Mouse (Mus musculus) neural tube, embryonic 15.5 days (tissue): ENCODE data around the gene Gpr18. TPM values are rescaled to one million over a fixed set of nuclear protein-coding genes. Genes with fewer than 3 reads are reported as not detected.
A peak's percentile ranks its signal among the peaks of the same experiment; 100 is the strongest.
"Not testable (repeated sequence)": the region's sequence is repeated elsewhere in the genome, so short reads cannot be mapped to it uniquely, and the experiment has no call there.

ENCODE experiments used
- ATAC-seq: fragments of 200-750 bp; cut with Nextera tagmentation; 2 replicates; pipeline ENCODE4 v1.8.0; 2017; ENCODE audit warnings: mild to moderate bottlenecking, moderate TSS enrichment, moderate library complexity; ENCODE audit not compliant: low FRiP score
- H3K27ac ChIP-seq: fragments of 300-500 bp; sonication (generic); replicated peaks from 2 replicates; pipeline ENCODE4 v1.5.1; 2015; ENCODE audit warnings: mild to moderate bottlenecking, inconsistent platforms
- H3K27me3 ChIP-seq: fragments of 300-500 bp; sonication (generic); replicated peaks from 2 replicates; pipeline ENCODE4 v1.6.1; 2015; ENCODE audit warnings: inconsistent platforms
- H3K36me3 ChIP-seq: fragments of 300-500 bp; sonication (generic); 2 replicates; pipeline ENCODE4 v1.6.1; 2015; ENCODE audit warnings: inconsistent platforms
- H3K4me1 ChIP-seq: fragments of 300-500 bp; sonication (generic); 2 replicates; pipeline ENCODE4 v1.6.1; 2015; ENCODE audit warnings: inconsistent platforms
- H3K4me2 ChIP-seq: fragments of 300-500 bp; sonication (generic); 2 replicates; pipeline ENCODE4 v1.6.1; 2015; ENCODE audit warnings: inconsistent platforms, mild to moderate bottlenecking, moderate library complexity
- H3K4me3 ChIP-seq: fragments of 300-500 bp; sonication (generic); replicated peaks from 2 replicates; pipeline ENCODE4 v1.5.1; 2015; ENCODE audit warnings: mild to moderate bottlenecking, inconsistent platforms
- H3K9ac ChIP-seq: fragments of 300-500 bp; sonication (generic); replicated peaks from 2 replicates; pipeline ENCODE4 v1.6.1; 2015; ENCODE audit warnings: mild to moderate bottlenecking, inconsistent platforms
- H3K9me3 ChIP-seq: fragments of 300-500 bp; sonication (generic); replicated peaks from 2 replicates; pipeline ENCODE4 v1.6.1; 2016; ENCODE audit warnings: inconsistent platforms
- WGBS: fragments of 180-500 bp; shearing (Covaris S2); methylation state at CpG from one replicate; pipeline ENCODE4 v1.1.7; 2015; ENCODE audit warnings: mixed read lengths; 5-methylcytosine and 5-hydroxymethylcytosine counted together
- polyA plus RNA-seq: library from polyadenylated mRNA; unstranded; fragments of >200 nt; fragmentation: Nextera tagmentation; extraction: Ambion mirVana; gene quantifications from 2 replicates; pipeline ENCODE4 v1.2.1, GENCODE M21; 2015

Gene Gpr18
- polyA plus RNA-seq, 1 experiment from 2014 or later: not detected

DNA sequence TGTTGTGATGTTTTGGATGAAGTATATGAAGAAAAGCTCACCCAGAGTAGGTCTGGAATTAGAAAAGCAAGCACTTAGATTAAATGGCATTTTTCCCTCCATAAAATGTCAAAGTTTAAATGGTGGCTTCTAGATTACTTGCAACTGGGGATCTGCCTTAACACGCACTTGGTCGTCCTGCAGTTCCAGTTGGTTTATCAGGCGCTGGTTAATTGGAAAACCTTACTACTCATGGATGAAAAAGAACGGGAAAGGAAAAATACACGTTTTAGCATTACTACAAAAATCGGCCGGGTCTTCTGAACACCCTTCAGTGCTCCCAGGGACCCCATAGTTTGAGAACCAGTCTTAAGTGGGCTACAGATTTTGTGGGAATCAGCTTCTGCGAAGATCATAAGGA lies 37.9 kb downstream of the Gpr18 start:
- H3K4me1 ChIP-seq: peaks cover 25% of the 10 kb centered on the region
- H3K4me2 ChIP-seq: peak overlapping the region; percentile 65
- peak overlapping the region; percentile 65 for H3K4me3 ChIP-seq
- no peak for ATAC-seq
- H3K27ac ChIP-seq: peak overlapping the region; percentile 88
- 29% methylated on average over 8 of the region's 8 CpGs for WGBS
- peak overlapping the region; percentile 55; the same call in 1 of the 2 replicates for H3K9ac ChIP-seq
- no peaks in the 10 kb centered on the region for H3K9me3 ChIP-seq
- H3K36me3 ChIP-seq: no peaks in the 10 kb centered on the region
- 0 out of 2 replicates have a peak, but pooled peaks cover 3% of the 10 kb centered on the region for H3K27me3 ChIP-seq

DNA sequence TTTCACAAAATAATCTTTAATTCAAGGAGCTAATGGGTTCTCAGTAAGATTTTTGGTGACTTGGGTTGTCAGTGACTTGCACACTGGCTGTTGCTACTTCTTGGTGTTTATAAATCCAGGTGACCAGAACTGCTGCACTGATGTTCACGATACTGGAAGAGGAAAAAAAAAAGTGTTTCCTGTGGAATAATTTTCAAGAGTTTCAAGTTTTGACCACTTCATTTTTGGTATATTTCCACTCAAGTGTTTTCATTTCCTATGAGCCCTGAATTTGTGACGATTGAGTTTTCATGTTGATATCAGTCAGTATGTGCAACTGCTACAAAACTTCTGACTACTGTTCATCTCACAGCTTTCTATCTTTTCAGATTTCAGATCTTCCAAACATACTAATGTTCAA lies 38.7 kb downstream of the Gpr18 start:
- Histone ChIP-seq H3K9me3 (no peaks in the 10 kb centered on the region), H3K27me3 (0 out of 2 replicates have a peak, but pooled peaks cover 3% of the 10 kb centered on the region), H3K36me3 (no peaks in the 10 kb centered on the region), H3K4me1 (peaks cover 25% of the 10 kb centered on the region), H3K4me2 (no peak overlapping the region), H3K27ac (no peak overlapping the region), H3K4me3 (no peak overlapping the region), H3K9ac (no peak overlapping the region)
- 93% methylated on average over 2 of the region's 2 CpGs for WGBS
- ATAC-seq: no peak

DNA sequence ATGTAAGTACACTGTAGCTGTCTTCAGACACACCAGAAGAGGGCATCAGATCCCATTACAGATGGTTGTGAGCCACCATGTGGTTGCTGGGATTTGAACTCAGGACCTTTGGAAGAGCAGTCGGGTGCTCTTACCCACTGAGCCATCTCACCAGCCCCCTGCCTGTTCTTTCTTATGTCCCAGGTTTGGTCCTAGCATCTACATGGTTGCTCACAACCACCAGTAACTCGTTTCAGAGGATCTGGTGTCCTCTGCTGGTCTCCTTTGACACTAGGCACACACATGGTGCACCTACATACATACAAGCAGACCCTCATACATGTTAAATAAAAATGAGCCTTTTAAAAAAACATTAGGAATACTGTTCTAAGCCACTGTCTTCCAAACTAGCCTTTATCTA lies 39.4 kb downstream of the Gpr18 start:
- not testable (repeated sequence) for H3K27me3 ChIP-seq, H3K4me3 ChIP-seq
- H3K4me1 ChIP-seq: peaks cover 23% of the 10 kb centered on the region

DNA sequence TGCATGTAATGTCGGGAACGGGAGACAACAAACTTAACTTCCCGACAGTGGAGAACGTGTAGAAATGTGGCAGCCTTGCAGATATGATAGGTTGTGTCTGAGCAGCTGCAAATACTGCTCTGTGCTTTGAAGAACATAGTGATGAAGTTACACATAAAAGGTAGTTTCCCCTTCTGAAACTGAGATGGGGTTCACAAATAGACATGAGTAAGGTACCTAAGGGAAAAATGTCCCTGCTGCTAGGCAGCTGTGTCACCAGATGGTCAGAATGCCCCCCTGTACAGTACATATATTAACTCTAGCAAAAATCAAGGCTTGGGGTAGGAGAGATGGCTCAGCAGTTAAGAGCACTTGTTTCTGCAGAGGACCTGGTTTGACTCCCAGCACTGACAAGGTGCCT lies 41.9 kb downstream of the Gpr18 start:
- WGBS: 87% methylated on average over 4 of the region's 4 CpGs
- H3K36me3 ChIP-seq: no peaks in the 10 kb centered on the region
- no peak overlapping the region for H3K9ac ChIP-seq
- H3K27ac ChIP-seq: no peak overlapping the region
- no peak overlapping the region for H3K4me2 ChIP-seq
- no peaks in the 10 kb centered on the region for H3K9me3 ChIP-seq
- no peak overlapping the region for H3K4me3 ChIP-seq
- H3K4me1 ChIP-seq: peaks cover 4% of the 10 kb centered on the region
- 0 out of 2 replicates have a peak, but pooled peaks cover 3% of the 10 kb centered on the region for H3K27me3 ChIP-seq
- ATAC-seq: no peak

More for the DNA sequence above, 39.4 kb downstream of the Gpr18 start:
- H3K36me3 ChIP-seq, ATAC-seq, H3K9me3 ChIP-seq, H3K4me2 ChIP-seq, H3K27ac ChIP-seq, H3K9ac ChIP-seq: not testable (repeated sequence)
- 72% methylated on average over 2 of the region's 2 CpGs for WGBS

DNA sequence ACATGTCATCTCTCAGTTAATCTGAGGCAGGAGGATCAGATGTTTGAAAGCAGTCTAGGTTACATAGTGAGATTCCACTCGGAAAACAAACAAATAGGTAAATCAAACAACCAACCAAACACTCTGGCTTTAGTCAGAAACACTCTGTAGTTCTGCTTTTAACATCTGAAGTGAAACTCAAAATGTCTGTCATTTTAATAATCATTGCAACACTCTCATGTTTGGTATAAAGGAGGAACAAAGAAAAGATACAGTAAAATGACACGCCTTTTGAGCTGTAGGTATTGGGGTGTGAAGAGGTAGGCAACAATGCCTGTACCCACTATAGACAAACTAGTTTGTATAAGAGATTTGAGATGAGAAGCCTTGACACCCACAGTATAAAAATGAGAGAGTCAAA lies 42.4 kb downstream of the Gpr18 start:
- no peak for ATAC-seq
- no peak overlapping the region for H3K9ac ChIP-seq
- WGBS: 82% methylated on average over 2 of the region's 2 CpGs
- H3K4me3 ChIP-seq: no peak overlapping the region
- no peaks in the 10 kb centered on the region for H3K36me3 ChIP-seq
- no peaks in the 10 kb centered on the region for H3K9me3 ChIP-seq
- no peak overlapping the region for H3K4me2 ChIP-seq
- 0 out of 2 replicates have a peak, but pooled peaks cover 3% of the 10 kb centered on the region for H3K27me3 ChIP-seq
- no peak overlapping the region for H3K27ac ChIP-seq
- H3K4me1 ChIP-seq: peaks cover 4% of the 10 kb centered on the region

DNA sequence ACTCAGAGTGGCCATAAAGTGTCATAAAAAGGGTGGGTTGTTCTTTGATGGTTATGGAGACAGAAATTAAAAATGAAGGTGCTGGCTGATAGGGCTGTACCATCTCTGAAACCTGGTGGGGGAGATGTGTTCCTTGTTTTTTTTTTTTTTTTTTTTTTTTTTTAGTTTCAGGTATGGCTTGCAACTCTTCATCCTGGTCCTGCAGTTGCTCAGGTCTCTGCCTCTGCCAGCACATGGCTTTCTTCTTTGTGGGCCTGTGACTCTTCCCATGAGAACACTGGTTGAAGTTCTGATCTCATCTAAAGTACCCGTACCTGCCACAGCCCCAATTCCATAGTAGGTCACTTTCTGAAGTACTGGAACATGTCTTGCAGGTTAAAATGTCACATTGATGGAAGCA lies 42.8 kb downstream of the Gpr18 start:
- Histone ChIP-seq H3K27me3 (0 out of 2 replicates have a peak, but pooled peaks cover 3% of the 10 kb centered on the region), H3K4me2 (no peak overlapping the region), H3K4me1 (peaks cover 3% of the 10 kb centered on the region), H3K9me3 (no peaks in the 10 kb centered on the region), H3K27ac (no peak overlapping the region), H3K9ac (no peak overlapping the region), H3K36me3 (no peaks in the 10 kb centered on the region), H3K4me3 (no peak overlapping the region)
- 85% methylated on average over 1 of the region's 1 CpGs for WGBS
- ATAC-seq: no peak

DNA sequence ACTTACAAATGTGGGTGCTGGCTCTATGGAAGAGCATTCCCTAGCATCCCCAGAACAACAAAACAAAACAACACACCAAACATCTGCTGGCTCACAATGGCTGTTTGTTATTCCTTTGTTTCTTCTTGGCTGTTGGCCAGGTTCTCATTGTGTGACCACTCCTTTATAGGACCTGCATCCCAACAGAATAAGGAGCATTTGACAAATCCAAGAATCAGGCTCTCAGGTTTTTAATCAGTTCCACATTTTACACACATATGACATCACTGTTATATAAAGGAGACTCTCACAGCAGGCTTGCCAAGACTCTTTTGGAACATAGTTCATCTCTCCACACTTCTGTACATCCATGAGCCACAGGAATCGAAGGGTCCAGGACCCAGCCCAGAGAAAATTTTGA lies 46.5 kb downstream of the Gpr18 start:
- no peak for ATAC-seq
- H3K9ac ChIP-seq: no peak overlapping the region
- 0 out of 2 replicates have a peak, but pooled peaks cover 3% of the 10 kb centered on the region for H3K27me3 ChIP-seq
- no peak overlapping the region for H3K4me2 ChIP-seq
- H3K4me1 ChIP-seq: no peaks in the 10 kb centered on the region
- no peak overlapping the region for H3K27ac ChIP-seq
- H3K9me3 ChIP-seq: no peaks in the 10 kb centered on the region
- no peaks in the 10 kb centered on the region for H3K36me3 ChIP-seq
- 73% methylated on average over 1 of the region's 1 CpGs for WGBS
- no peak overlapping the region for H3K4me3 ChIP-seq

DNA sequence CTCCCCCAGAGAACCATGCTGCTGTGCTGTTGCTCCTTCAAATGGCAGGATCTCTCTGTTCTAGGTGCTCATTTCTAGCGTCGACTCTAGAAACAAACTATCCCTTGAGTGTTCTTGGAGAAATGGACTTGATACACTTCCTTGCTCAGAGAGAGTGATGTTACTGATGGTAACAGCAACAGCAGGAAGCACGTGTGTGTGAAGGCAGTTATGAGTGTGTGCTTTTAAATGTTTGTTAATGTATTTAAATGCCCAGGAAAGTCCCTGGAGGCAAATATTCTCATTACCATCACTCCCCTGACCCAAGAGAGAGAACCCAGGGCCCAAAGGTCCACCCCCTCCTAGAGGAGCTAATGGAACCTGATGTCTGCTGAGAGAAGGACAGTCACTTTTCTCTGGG lies 49.0 kb downstream of the Gpr18 start:
- Histone ChIP-seq H3K4me3 (no peak overlapping the region), H3K27ac (no peak overlapping the region), H3K4me1 (no peaks in the 10 kb centered on the region), H3K36me3 (no peaks in the 10 kb centered on the region), H3K4me2 (no peak overlapping the region), H3K27me3 (no peaks in the 10 kb centered on the region; the same call in 1 of the 2 replicates), H3K9me3 (no peaks in the 10 kb centered on the region), H3K9ac (no peak overlapping the region)
- ATAC-seq: no peak
- WGBS: 73% methylated on average over 3 of the region's 3 CpGs

DNA sequence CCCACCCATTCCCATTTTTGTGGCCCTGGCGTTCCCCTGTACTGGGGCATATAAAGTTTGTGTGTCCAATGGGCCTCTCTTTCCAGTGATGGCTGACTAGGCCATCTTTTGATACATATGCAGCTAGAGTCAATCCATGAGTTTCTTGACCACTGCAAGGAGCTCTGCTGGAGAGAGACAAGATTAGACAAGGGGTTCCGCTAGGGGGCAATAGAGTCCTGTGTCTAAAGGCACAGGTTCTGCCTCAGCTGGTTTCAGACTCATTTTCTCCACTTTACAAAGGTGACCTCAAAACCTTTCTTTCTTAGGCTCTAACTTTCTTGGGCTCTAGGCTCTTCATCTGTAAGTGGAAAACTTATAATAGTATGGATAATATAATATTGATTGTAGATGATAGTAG lies 50.4 kb downstream of the Gpr18 start:
- H3K4me3 ChIP-seq, H3K4me2 ChIP-seq, H3K36me3 ChIP-seq, H3K9me3 ChIP-seq, H3K27me3 ChIP-seq, H3K4me1 ChIP-seq, ATAC-seq, H3K27ac ChIP-seq, H3K9ac ChIP-seq: not testable (repeated sequence)
- WGBS: 10% methylated on average over 2 of the region's 2 CpGs

Other genes with a start within 250 kb of the Gpr18 start
- 9.7 and 10.8 TPM in 2 replicates for gene Dock9, start 117.9 kb downstream of the Gpr18 start, polyA plus RNA-seq
- 47.0 and 53.8 TPM in 2 replicates for gene Ubac2, start 37.2 kb downstream of the Gpr18 start, polyA plus RNA-seq
- gene Gpr183, start 49.4 kb upstream of the Gpr18 start, polyA plus RNA-seq: 0.74 and 3.7 TPM in 2 replicates
- not detected in 2 replicates for gene Timm8a2, start 118.9 kb upstream of the Gpr18 start, polyA plus RNA-seq
- gene Tm9sf2, start 191.3 kb upstream of the Gpr18 start, polyA plus RNA-seq: 110 and 128 TPM in 2 replicates